Mouse (Mus musculus) forebrain, postnatal 0 days (tissue): ENCODE measurements around the gene Dkkl1. TPM values are rescaled to one million over a fixed set of nuclear protein-coding genes. Genes with fewer than 3 reads are reported as not detected.

Source experiments
- ATAC-seq: fragments of 200-750 bp; cut with Nextera tagmentation; 2 replicates; pipeline ENCODE4 v1.8.0; 2017; ENCODE audit warnings: mild to moderate bottlenecking, moderate library complexity
- DNase-seq: peaks from one replicate; pipeline ENCODE4 v3.0.0-alpha.2; 2015
- H3K27ac ChIP-seq: fragments of 300-500 bp; sonication (generic); 2 replicates; pipeline ENCODE4 v1.5.1; 2014; ENCODE audit warnings: low read depth, mild to moderate bottlenecking, antibody characterized with exemption, low read length, moderate library complexity, mixed read lengths
- H3K27me3 ChIP-seq: fragments of 300-500 bp; sonication (generic); 2 replicates; pipeline ENCODE4 v1.6.1; 2014; ENCODE audit warnings: mild to moderate bottlenecking, low read length, mixed read lengths; ENCODE audit not compliant: insufficient read depth
- H3K36me3 ChIP-seq: fragments of 300-500 bp; sonication (generic); 2 replicates; pipeline ENCODE4 v1.6.1; 2014; ENCODE audit warnings: mild to moderate bottlenecking, moderate library complexity; ENCODE audit not compliant: insufficient read depth
- H3K4me1 ChIP-seq: fragments of 300-500 bp; sonication (generic); 2 replicates; pipeline ENCODE4 v1.6.1; 2014; ENCODE audit warnings: antibody characterized with exemption; ENCODE audit not compliant: insufficient read depth
- H3K4me2 ChIP-seq: fragments of 300-500 bp; sonication (generic); 2 replicates; pipeline ENCODE4 v1.6.1; 2014; ENCODE audit warnings: low read depth, mild to moderate bottlenecking, moderate library complexity
- H3K4me3 ChIP-seq: fragments of 300-500 bp; sonication (generic); 2 replicates; pipeline ENCODE4 v1.5.1; 2014; ENCODE audit warnings: low read depth, low read length, mixed read lengths
- H3K9ac ChIP-seq: fragments of 300-500 bp; sonication (generic); 2 replicates; pipeline ENCODE4 v1.6.1; 2014; ENCODE audit warnings: mild to moderate bottlenecking
- H3K9me3 ChIP-seq: fragments of 300-500 bp; sonication (generic); 2 replicates; pipeline ENCODE4 v1.6.1; 2016; ENCODE audit warnings: low read length
- CTCF ChIP-seq: sonication (generic); IDR thresholded peaks from 2 replicates; pipeline ENCODE4 v1.5.1; 2016; ENCODE audit warnings: antibody characterized with exemption, control low read depth, low read depth
- WGBS: fragments of 180-500 bp; shearing (Covaris S2); extraction: QIAGEN DNeasy Blood & Tissue Kit; methylation state at CpG from one replicate; pipeline ENCODE4 v1.1.7; 2014; 5-methylcytosine and 5-hydroxymethylcytosine counted together
- polyA plus RNA-seq: library from polyadenylated mRNA; unstranded; fragments of >200 nt; fragmentation: Nextera tagmentation; extraction: Ambion mirVana; gene quantifications from 2 replicates; pipeline ENCODE4 v1.2.1, GENCODE M21; 2015
- total RNA-seq: library from RNA; depleted of rRNA; stranded (reverse); fragments of >200 nt; gene quantifications from 2 replicates; pipeline ENCODE4 v1.2.3, GENCODE M21; 2014

The Dkkl1 gene
- total and polyA plus RNA-seq, 2 experiments from 2014 or later: 9.1 to 12.1 TPM

GRCm38 (mm10) chr7:45234922-45235571, 23.1 kb upstream of the Dkkl1 start:
- WGBS: 9% methylated on average over 21 of the region's 21 CpGs
- no peak overlapping the region for H3K27ac ChIP-seq
- DNase-seq: peak; percentile 33

DNA sequence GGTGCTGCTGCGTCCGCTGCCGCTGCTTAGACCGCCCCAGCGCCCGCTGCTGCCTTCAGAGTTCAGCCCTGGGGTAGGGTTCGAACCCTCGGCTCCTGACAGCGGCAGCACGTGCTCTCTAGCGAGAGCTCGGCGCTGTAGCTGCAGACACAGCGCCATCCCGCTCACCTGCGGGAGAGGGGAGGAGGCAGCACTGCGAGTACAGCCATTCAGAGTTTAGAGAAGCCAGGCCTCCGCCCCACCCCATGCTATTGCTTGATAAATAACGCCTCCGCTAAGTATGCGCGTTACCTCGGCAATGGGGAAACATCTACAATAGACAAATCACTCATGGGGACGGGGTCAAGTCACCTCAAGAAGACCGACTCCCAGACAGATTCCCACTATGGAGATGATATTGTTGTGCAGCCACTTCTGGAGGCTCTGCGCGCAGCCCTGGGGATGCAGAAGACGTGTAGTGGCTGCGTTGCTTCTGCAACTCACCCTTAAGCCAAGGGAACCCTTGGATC, 22.4 kb upstream of the Dkkl1 start:
- 0 out of 2 replicates have a peak overlapping the region, but pooled peaks have one; percentile 1 for H3K9ac ChIP-seq

More at GRCm38 (mm10) chr7:45234922-45235571, 23.1 kb upstream of the Dkkl1 start:
- TF ChIP-seq CTCF: peak; percentile 9; the same call in 1 of the 2 replicates
- Histone ChIP-seq H3K4me2 (0 out of 2 replicates have a peak overlapping the region, but pooled peaks have one; percentile 27), H3K4me3 (no peak overlapping the region), H3K9ac (no peak overlapping the region), H3K4me1 (0 out of 2 replicates have a peak, but pooled peaks cover 6% of the 10 kb centered on the region), H3K36me3 (no peaks in the 10 kb centered on the region), H3K9me3 (no peaks in the 10 kb centered on the region), H3K27me3 (no peaks in the 10 kb centered on the region)
- peak; percentile 74 for ATAC-seq

DNA sequence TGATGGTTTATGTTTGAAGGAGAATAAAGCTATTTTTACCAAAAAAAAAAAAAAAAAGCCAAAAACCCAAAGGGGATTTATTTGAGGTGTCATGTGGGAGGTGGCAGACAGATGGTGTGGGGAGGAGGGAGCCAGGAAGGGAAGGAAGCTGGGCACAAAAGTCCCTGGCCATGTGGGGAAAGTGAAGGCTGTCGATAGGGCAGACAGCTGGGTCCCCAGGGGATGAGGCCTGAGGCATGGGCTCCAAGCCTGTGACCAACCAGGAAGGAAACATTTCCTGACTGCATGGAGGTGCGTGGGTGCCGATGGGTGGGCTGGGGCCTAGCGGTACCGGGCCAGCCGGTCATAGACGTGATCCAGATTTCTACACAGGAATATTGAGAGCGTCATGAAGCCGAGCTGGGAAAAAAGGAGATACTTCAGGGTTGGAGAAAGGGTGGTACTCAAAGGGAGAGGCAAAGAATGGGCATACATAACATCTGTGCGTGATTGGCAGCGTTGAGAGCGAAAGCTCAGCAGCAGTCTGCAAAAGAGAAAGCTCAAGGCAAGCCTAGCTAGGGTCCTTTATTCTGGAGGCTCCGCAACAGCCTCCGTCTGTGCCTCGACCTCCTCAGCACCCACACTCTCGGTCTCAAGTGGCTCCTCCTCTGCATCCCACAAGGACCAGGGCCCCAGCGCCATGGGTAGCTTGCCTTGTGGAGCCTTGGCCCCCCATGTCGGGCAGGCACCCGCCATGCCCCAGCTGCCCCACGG, 21.8 kb upstream of the Dkkl1 start:
- H3K36me3 ChIP-seq: 0 out of 2 replicates have a peak, but pooled peaks cover 4% of the 10 kb centered on the region
- WGBS: 23% methylated on average over 20 of the region's 20 CpGs
- H3K9ac ChIP-seq: 0 out of 2 replicates have a peak overlapping the region, but pooled peaks have one; percentile 1
- ATAC-seq: peak; percentile 10
- H3K4me1 ChIP-seq: 0 out of 2 replicates have a peak, but pooled peaks cover 6% of the 10 kb centered on the region
- H3K4me2 ChIP-seq: peak overlapping the region; percentile 27
- H3K27ac ChIP-seq: no peak overlapping the region
- no peak overlapping the region for H3K4me3 ChIP-seq
- peak; percentile 41 for DNase-seq
- no peak for TF ChIP-seq CTCF
- H3K27me3 ChIP-seq: no peaks in the 10 kb centered on the region
- no peaks in the 10 kb centered on the region for H3K9me3 ChIP-seq

More for the DNA sequence above, 22.4 kb upstream of the Dkkl1 start:
- peak overlapping the region; percentile 27 for H3K4me2 ChIP-seq
- no peak overlapping the region for H3K27ac ChIP-seq
- peak; percentile 43; the same call in 1 of the 2 replicates for ATAC-seq
- peak; percentile 37 for DNase-seq
- 0 out of 2 replicates have a peak, but pooled peaks cover 6% of the 10 kb centered on the region for H3K4me1 ChIP-seq
- no peaks in the 10 kb centered on the region for H3K27me3 ChIP-seq
- no peaks in the 10 kb centered on the region for H3K9me3 ChIP-seq
- no peak overlapping the region for H3K4me3 ChIP-seq
- TF ChIP-seq CTCF: no peak
- WGBS: 15% methylated on average over 29 of the region's 29 CpGs
- 0 out of 2 replicates have a peak, but pooled peaks cover 4% of the 10 kb centered on the region for H3K36me3 ChIP-seq

DNA sequence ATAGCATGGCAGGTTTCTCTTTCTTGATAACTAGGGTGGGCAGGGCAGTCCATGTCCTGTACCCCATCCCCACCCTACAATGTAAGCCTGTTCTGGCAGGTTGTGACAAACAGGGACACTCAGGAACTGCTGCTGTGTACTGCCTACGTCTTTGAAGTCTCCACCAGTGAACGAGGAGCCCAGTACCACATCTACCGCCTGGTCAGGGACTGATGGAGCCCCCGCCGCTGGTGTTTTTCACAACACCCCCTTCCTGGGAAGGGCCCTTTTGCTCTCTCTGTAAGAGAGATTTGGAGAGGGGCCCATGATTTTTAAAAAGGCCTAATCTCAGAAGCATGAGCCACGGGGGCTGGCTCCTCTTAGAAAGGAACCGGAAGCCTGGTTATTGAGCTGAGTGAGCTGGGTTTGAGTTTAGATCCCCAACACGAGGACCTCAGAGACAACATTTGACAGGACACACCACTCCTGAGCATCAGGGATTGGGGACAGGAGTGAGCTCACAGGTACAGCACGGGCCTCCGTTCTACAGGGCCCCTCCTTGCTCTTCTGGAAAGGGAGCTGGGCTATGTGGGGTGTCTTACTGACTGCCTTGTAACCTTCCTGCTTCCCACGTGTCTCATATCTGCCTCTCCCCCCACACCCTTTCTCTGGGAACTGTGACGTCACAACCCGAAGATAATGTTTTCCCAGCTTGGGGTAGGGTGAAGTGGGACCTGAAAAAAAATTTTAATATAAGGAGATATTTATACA, 20.9 kb upstream of the Dkkl1 start:
- peaks cover 7% of the 10 kb centered on the region; the same call in 1 of the 2 replicates for H3K36me3 ChIP-seq
- H3K9ac ChIP-seq: no peak overlapping the region
- no peak overlapping the region for H3K27ac ChIP-seq
- H3K4me2 ChIP-seq: no peak overlapping the region
- DNase-seq (no peak), ATAC-seq (no peak)
- H3K4me3 ChIP-seq: no peak overlapping the region
- H3K27me3 ChIP-seq: no peaks in the 10 kb centered on the region
- no peak for TF ChIP-seq CTCF
- no peaks in the 10 kb centered on the region for H3K9me3 ChIP-seq
- H3K4me1 ChIP-seq: 0 out of 2 replicates have a peak, but pooled peaks cover 6% of the 10 kb centered on the region
- 62% methylated on average over 13 of the region's 13 CpGs for WGBS

- WGBS: 88% methylated on average over 11 of the region's 11 CpGs
- TF ChIP-seq CTCF: no peak
- H3K27me3 ChIP-seq: no peaks in the 10 kb centered on the region
- H3K4me3 ChIP-seq: no peak overlapping the region
- H3K4me1 ChIP-seq: 0 out of 2 replicates have a peak, but pooled peaks cover 6% of the 10 kb centered on the region
- no peak overlapping the region for H3K4me2 ChIP-seq
- ATAC-seq: no peak
- H3K27ac ChIP-seq: no peak overlapping the region
- no peak overlapping the region for H3K9ac ChIP-seq
- H3K36me3 ChIP-seq: peaks cover 7% of the 10 kb centered on the region; the same call in 1 of the 2 replicates
- H3K9me3 ChIP-seq: no peaks in the 10 kb centered on the region
- DNase-seq: no peak
Measured at GRCm38 (mm10) chr7:45231941-45232340, 20.0 kb upstream of the Dkkl1 start.

- H3K27me3 ChIP-seq: no peaks in the 10 kb centered on the region
- peaks cover 7% of the 10 kb centered on the region; the same call in 1 of the 2 replicates for H3K36me3 ChIP-seq
- H3K4me2 ChIP-seq: no peak overlapping the region
- DNase-seq (no peak), ATAC-seq (no peak)
- no peak for TF ChIP-seq CTCF
- no peak overlapping the region for H3K4me3 ChIP-seq
- WGBS: 86% methylated on average over 12 of the region's 12 CpGs
- no peaks in the 10 kb centered on the region for H3K9me3 ChIP-seq
- no peak overlapping the region for H3K27ac ChIP-seq
- H3K4me1 ChIP-seq: 0 out of 2 replicates have a peak, but pooled peaks cover 6% of the 10 kb centered on the region
- no peak overlapping the region for H3K9ac ChIP-seq
Measured at GRCm38 (mm10) chr7:45231192-45231591, 19.2 kb upstream of the Dkkl1 start.
